Mouse (Mus musculus) liver, postnatal 0 days (tissue): ENCODE measurements at regions not wholly inside any gene's neighbourhood (a gene's known extent, or its start where the extent isn't known, plus 50 kb on each side); places are given as distances from the start of the nearest gene placed in this dataset.

ENCODE experiments used
- CTCF ChIP-seq: sonication (generic); IDR thresholded peaks from 2 replicates; pipeline ENCODE4 v1.5.1; 2016; ENCODE audit warnings: antibody characterized with exemption, low read depth
- EP300 ChIP-seq: IDR thresholded peaks from 2 replicates; pipeline ENCODE4 v1.6.1; 2016; ENCODE audit warnings: antibody characterized with exemption, low read depth, mild to moderate bottlenecking

GRCm38 (mm10) chr15:8854336-8854735 lies 113.4 kb upstream of the Ranbp3l start:
- TF ChIP-seq CTCF: no peak
- no peak for TF ChIP-seq EP300
